Mouse (Mus musculus): Measurements from ENCODE around the gene Arntl2. TPM values are rescaled to one million over a fixed set of nuclear protein-coding genes. Genes with fewer than 3 reads are reported as not detected.
"Not testable (repeated sequence)": the region's sequence is repeated elsewhere in the genome, so short reads cannot be mapped to it uniquely, and the experiment has no call there.

Arntl2 gene
- polyA plus RNA-seq, 1 experiment from 2014 or later: 0.86 TPM

DNA sequence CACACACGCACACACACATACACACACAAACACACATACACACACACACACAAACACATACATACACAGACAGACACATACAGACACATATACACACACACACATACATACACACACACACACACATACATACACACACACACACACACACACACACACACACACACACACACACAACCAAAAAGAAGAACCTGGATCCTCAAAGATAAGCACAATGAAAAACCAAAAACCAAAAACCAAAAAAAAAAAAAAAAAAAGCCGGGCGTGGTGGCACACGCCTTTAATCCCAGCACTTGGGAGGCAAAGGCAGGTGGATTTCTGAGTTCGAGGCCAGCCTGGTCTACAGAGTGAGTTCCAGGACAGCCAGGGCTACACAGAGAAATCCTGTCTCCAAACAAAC is 68.5 kb downstream of the Arntl2 start:
- not testable (repeated sequence) for ATAC-seq (replicated peaks; ENCODE audit: low FRiP score); H3K4me1 ChIP-seq (replicated peaks; ENCODE audit: control insufficient read depth, insufficient read depth, low read length)
- 82% methylated on average over 1 of the region's 5 CpGs for WGBS

DNA sequence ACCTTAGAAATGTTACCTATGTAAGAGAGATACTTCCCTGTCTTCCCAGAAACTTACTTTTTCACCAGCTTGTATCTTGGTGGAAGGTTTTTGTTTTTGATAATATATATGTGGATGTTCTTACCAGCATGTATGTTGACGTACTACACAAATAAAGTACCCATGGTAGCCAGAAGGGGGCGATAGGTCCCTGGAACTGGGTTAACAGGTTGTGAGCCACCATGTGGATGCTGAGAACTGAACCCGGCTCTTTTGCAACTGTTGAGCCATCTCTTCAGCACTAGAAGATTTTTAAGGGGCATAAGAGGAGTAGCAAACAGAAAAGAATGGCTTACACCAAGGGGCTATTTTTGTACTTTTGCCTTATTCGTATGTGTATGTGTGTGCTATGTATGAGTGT is 69.8 kb downstream of the Arntl2 start:
- H3K4me2 ChIP-seq (ENCODE audit: low read depth, low read length, severe bottlenecking): no peak overlapping the region
- H3K27me3 ChIP-seq (ENCODE audit: control insufficient read depth, insufficient read depth, low read length): no peaks in the 10 kb centered on the region
- H3K9ac ChIP-seq (ENCODE audit: low read length): no peak overlapping the region
- no peak for ATAC-seq (replicated peaks; ENCODE audit: low FRiP score)
- no peak overlapping the region for H3K4me3 ChIP-seq (ENCODE audit: low read depth, low read length)
- WGBS: 77% methylated on average over 4 of the region's 4 CpGs
- no peaks in the 10 kb centered on the region for H3K36me3 ChIP-seq (ENCODE audit: control insufficient read depth, insufficient read depth, low read length)
- H3K4me1 ChIP-seq (replicated peaks; ENCODE audit: control insufficient read depth, insufficient read depth, low read length): no peaks in the 10 kb centered on the region
- H3K27ac ChIP-seq (ENCODE audit: low read depth, low read length): no peak overlapping the region
- H3K9me3 ChIP-seq (ENCODE audit: control insufficient read depth, low read length): no peaks in the 10 kb centered on the region
- DNase-seq (ENCODE audit: low spot score): no peak

More for the DNA sequence above, 68.5 kb downstream of the Arntl2 start:
- not testable (repeated sequence) for H3K27me3 ChIP-seq (ENCODE audit: control insufficient read depth, insufficient read depth, low read length); H3K4me2 ChIP-seq (ENCODE audit: low read depth, low read length, severe bottlenecking); DNase-seq (ENCODE audit: low spot score); H3K4me3 ChIP-seq (ENCODE audit: low read depth, low read length); H3K9me3 ChIP-seq (ENCODE audit: control insufficient read depth, low read length); H3K36me3 ChIP-seq (ENCODE audit: control insufficient read depth, insufficient read depth, low read length); H3K9ac ChIP-seq (ENCODE audit: low read length); H3K27ac ChIP-seq (ENCODE audit: low read depth, low read length)

DNA sequence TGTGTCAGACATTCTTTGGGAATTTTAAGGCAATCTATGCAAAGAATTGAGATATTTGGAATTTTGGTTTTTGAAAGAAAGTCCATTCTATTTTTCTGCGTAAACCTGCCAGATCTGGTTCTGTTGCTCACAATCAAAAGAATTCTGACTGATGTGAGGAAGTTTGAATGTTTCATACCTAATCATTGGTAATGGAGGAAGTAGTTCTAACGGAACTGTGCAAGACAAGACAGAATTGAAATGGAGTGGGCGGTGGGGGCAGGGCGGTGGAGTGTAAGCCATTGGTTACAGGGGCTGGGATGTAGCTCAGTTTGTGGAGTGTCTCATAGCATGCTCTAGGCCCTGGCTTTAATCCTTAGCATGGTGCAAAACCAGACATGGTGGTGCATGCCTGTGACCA is 76.1 kb downstream of the Arntl2 start:
- no peak for ATAC-seq (replicated peaks; ENCODE audit: low FRiP score)
- 91% methylated on average over 4 of the region's 4 CpGs for WGBS
- H3K36me3 ChIP-seq (ENCODE audit: control insufficient read depth, insufficient read depth, low read length): no peaks in the 10 kb centered on the region
- H3K27me3 ChIP-seq (ENCODE audit: control insufficient read depth, insufficient read depth, low read length): no peaks in the 10 kb centered on the region
- H3K9me3 ChIP-seq (ENCODE audit: control insufficient read depth, low read length): no peaks in the 10 kb centered on the region
- no peak overlapping the region for H3K27ac ChIP-seq (ENCODE audit: low read depth, low read length)
- H3K4me3 ChIP-seq (ENCODE audit: low read depth, low read length): no peak overlapping the region
- no peaks in the 10 kb centered on the region for H3K4me1 ChIP-seq (replicated peaks; ENCODE audit: control insufficient read depth, insufficient read depth, low read length)
- H3K9ac ChIP-seq (ENCODE audit: low read length): no peak overlapping the region
- DNase-seq (ENCODE audit: low spot score): no peak
- no peak overlapping the region for H3K4me2 ChIP-seq (ENCODE audit: low read depth, low read length, severe bottlenecking)

DNA sequence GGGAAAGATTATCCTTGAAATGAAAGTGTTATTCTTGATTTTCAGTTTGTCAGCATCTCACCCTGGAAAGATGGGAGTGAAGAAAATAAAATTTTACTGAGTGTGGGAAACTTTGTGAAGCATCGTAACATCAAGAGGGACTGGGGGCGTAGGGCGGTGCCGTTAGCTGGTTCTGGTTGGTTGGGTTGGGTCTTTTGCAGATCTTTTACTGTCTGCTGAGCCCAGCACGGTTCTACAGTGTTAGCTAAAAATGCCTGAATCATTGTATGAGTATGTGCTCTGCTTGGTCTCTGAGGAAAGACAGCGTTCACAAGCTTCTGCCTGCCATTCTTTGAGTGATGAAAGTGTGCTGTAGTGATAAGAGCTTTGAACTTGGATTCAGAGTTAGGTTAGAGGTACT is 78.6 kb downstream of the Arntl2 start:
- no peaks in the 10 kb centered on the region for H3K9me3 ChIP-seq (ENCODE audit: control insufficient read depth, low read length)
- no peak overlapping the region for H3K4me2 ChIP-seq (ENCODE audit: low read depth, low read length, severe bottlenecking)
- DNase-seq (ENCODE audit: low spot score) (no peak), ATAC-seq (replicated peaks; ENCODE audit: low FRiP score) (no peak)
- H3K36me3 ChIP-seq (ENCODE audit: control insufficient read depth, insufficient read depth, low read length): no peaks in the 10 kb centered on the region
- WGBS: 80% methylated on average over 6 of the region's 6 CpGs
- H3K27ac ChIP-seq (ENCODE audit: low read depth, low read length): no peak overlapping the region
- no peaks in the 10 kb centered on the region for H3K27me3 ChIP-seq (ENCODE audit: control insufficient read depth, insufficient read depth, low read length)
- peaks cover 2% of the 10 kb centered on the region; the same call in 1 of the 2 replicates for H3K4me1 ChIP-seq (replicated peaks; ENCODE audit: control insufficient read depth, insufficient read depth, low read length)
- H3K4me3 ChIP-seq (ENCODE audit: low read depth, low read length): no peak overlapping the region
- no peak overlapping the region for H3K9ac ChIP-seq (ENCODE audit: low read length)

DNA sequence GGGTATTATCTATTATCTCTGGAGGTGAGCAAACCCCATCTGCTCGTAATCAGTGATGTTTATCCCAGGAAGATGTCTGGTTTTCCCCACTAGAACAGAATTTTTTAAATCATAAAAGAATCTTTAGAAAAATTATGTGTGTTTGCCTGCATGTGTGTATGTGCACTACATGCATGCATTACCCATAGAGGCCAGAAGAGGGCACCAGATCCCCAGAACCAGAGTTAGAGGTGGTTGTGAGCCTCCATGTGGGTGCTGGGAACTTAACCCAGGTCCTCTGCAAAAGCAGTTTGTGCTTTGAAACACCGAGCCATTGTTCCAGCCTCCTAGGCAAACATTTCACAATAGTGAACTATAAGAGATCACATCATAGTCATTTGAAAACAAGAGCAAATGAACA is 81.0 kb downstream of the Arntl2 start:
- H3K9me3 ChIP-seq (ENCODE audit: control insufficient read depth, low read length): no peaks in the 10 kb centered on the region
- no peaks in the 10 kb centered on the region for H3K36me3 ChIP-seq (ENCODE audit: control insufficient read depth, insufficient read depth, low read length)
- H3K27ac ChIP-seq (ENCODE audit: low read depth, low read length): no peak overlapping the region
- no peak overlapping the region for H3K9ac ChIP-seq (ENCODE audit: low read length)
- DNase-seq (ENCODE audit: low spot score): peak; percentile 38
- H3K27me3 ChIP-seq (ENCODE audit: control insufficient read depth, insufficient read depth, low read length): no peaks in the 10 kb centered on the region
- ATAC-seq (replicated peaks; ENCODE audit: low FRiP score): no peak
- H3K4me1 ChIP-seq (replicated peaks; ENCODE audit: control insufficient read depth, insufficient read depth, low read length): peaks cover 2% of the 10 kb centered on the region; the same call in 1 of the 2 replicates
- no peak overlapping the region for H3K4me2 ChIP-seq (ENCODE audit: low read depth, low read length, severe bottlenecking)
- no peak overlapping the region for H3K4me3 ChIP-seq (ENCODE audit: low read depth, low read length)
- 92% methylated on average over 2 of the region's 2 CpGs for WGBS

DNA sequence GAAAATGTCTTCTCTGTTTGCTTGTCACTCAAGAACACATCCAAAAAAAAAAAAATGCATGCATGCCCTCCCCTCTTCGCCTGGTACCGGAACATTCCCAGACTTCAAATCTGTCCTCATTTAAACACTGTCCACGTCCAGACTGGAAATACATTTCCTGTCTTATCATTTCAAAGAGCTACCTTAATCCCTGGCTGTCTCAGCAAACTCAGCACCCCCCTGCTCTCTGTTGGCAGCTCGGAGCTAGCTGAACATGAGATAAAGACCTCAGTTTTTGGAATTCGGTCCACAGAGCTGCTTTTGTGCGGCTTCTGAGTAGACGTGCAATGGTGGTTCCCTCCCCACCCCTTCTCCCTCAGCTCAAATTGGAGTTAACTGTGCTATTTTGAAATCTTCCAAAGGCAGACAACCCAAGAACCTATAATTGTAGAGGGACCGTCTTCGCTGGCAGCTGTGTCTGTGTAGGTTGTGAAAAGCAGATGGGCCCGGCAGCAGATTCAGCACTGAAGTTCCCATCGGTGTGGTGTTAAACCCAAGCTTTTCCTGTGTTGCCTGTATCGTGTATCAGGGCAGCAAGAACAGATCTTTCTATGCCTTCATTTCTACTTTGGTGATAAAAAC is 81.7 kb downstream of the Arntl2 start:
- Histone ChIP-seq H3K36me3 (ENCODE audit: control insufficient read depth, insufficient read depth, low read length) (no peaks in the 10 kb centered on the region), H3K27ac (ENCODE audit: low read depth, low read length) (no peak overlapping the region), H3K4me2 (ENCODE audit: low read depth, low read length, severe bottlenecking) (no peak overlapping the region), H3K4me1 (replicated peaks; ENCODE audit: control insufficient read depth, insufficient read depth, low read length) (peaks cover 2% of the 10 kb centered on the region; the same call in 1 of the 2 replicates), H3K27me3 (ENCODE audit: control insufficient read depth, insufficient read depth, low read length) (no peaks in the 10 kb centered on the region), H3K9me3 (ENCODE audit: control insufficient read depth, low read length) (no peaks in the 10 kb centered on the region), H3K9ac (ENCODE audit: low read length) (no peak overlapping the region), H3K4me3 (ENCODE audit: low read depth, low read length) (no peak overlapping the region)
- DNase-seq (ENCODE audit: low spot score) (peak; percentile 37), ATAC-seq (replicated peaks; ENCODE audit: low FRiP score) (no peak)
- WGBS: 91% methylated on average over 12 of the region's 12 CpGs

DNA sequence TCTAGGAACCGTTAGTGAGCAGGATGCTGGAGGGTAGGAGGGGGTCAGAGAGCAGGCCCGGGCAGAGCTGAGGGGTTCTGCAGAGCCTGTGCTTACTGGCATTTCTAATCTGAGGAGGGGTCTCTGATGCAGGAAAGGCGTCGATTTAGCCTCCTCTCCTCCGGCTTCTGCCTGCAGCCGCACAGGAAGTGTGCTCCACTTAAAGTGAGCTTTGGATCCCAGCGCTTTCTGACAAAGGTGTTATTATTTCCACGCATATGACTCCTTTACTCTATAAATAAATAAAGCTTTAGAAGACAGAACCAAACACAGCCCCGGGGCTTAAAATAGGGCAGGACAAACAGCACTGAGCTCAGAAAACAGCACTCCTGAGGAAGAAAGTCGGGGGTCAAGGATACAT is 83.1 kb downstream of the Arntl2 start:
- whole genome bisulfite sequencing: 18% methylated on average over 10 of the region's 10 CpGs
- Histone ChIP-seq H3K27me3 (ENCODE audit: control insufficient read depth, insufficient read depth, low read length) (no peaks in the 10 kb centered on the region), H3K4me1 (replicated peaks; ENCODE audit: control insufficient read depth, insufficient read depth, low read length) (peaks cover 2% of the 10 kb centered on the region; the same call in 1 of the 2 replicates), H3K27ac (ENCODE audit: low read depth, low read length) (no peak overlapping the region), H3K4me2 (ENCODE audit: low read depth, low read length, severe bottlenecking) (no peak overlapping the region), H3K4me3 (ENCODE audit: low read depth, low read length) (no peak overlapping the region), H3K9me3 (ENCODE audit: control insufficient read depth, low read length) (no peaks in the 10 kb centered on the region), H3K9ac (ENCODE audit: low read length) (no peak overlapping the region), H3K36me3 (ENCODE audit: control insufficient read depth, insufficient read depth, low read length) (no peaks in the 10 kb centered on the region)
- ATAC-seq (replicated peaks; ENCODE audit: low FRiP score): peak; percentile 52
- peak; percentile 50 for DNase-seq (ENCODE audit: low spot score)

DNA sequence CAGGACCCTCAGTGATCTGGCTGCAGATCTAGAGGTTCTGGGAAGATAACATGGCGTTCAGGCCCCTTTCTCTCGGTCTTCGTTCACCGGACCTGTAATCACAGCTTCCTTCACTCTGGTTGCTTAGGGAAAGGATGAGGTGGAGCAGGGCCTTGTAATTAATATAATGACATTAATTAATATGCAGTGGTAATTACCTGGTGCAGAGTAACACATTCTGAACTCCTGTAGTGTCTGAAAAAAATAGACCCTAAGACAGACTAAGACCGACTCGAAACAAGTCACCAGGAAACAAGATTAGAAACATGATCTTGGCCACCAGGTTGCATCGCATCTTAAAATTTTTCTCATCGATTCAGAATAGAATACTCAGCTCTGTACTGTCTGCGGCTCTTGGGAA is 84.0 kb downstream of the Arntl2 start:
- Histone ChIP-seq H3K27ac (ENCODE audit: low read depth, low read length) (no peak overlapping the region), H3K9me3 (ENCODE audit: control insufficient read depth, low read length) (no peaks in the 10 kb centered on the region), H3K9ac (ENCODE audit: low read length) (no peak overlapping the region), H3K4me3 (ENCODE audit: low read depth, low read length) (no peak overlapping the region), H3K27me3 (ENCODE audit: control insufficient read depth, insufficient read depth, low read length) (no peaks in the 10 kb centered on the region), H3K4me2 (ENCODE audit: low read depth, low read length, severe bottlenecking) (no peak overlapping the region), H3K36me3 (ENCODE audit: control insufficient read depth, insufficient read depth, low read length) (no peaks in the 10 kb centered on the region), H3K4me1 (replicated peaks; ENCODE audit: control insufficient read depth, insufficient read depth, low read length) (peaks cover 2% of the 10 kb centered on the region; the same call in 1 of the 2 replicates)
- DNase-seq (ENCODE audit: low spot score) (peak; percentile 46), ATAC-seq (replicated peaks; ENCODE audit: low FRiP score) (no peak; the same call in 1 of the 2 replicates)
- WGBS: 78% methylated on average over 9 of the region's 9 CpGs

DNA sequence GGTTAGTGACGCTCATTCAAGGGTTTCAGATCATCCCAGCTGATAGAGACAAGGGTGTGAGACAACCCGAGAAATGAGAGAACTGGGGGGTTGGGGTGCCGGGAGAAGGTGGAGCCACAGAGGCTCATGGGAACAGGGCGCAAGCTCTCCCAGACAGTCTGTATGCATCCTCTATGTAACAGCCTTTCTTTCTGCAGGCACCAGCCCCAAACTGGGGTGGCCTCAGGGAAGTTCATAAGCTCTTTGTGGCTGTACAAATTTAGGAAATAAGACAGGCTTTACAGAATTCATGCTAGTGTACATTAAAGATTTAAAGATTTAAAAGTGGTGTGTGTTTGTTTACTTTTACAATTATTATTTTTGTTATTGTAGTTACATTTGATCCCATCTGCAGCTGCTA is 84.4 kb downstream of the Arntl2 start:
- H3K4me3 ChIP-seq (ENCODE audit: low read depth, low read length): no peak overlapping the region
- H3K9ac ChIP-seq (ENCODE audit: low read length): no peak overlapping the region
- H3K36me3 ChIP-seq (ENCODE audit: control insufficient read depth, insufficient read depth, low read length): no peaks in the 10 kb centered on the region
- ATAC-seq (replicated peaks; ENCODE audit: low FRiP score): no peak
- no peaks in the 10 kb centered on the region for H3K27me3 ChIP-seq (ENCODE audit: control insufficient read depth, insufficient read depth, low read length)
- H3K9me3 ChIP-seq (ENCODE audit: control insufficient read depth, low read length): no peaks in the 10 kb centered on the region
- WGBS: 88% methylated on average over 4 of the region's 4 CpGs
- no peak overlapping the region for H3K4me2 ChIP-seq (ENCODE audit: low read depth, low read length, severe bottlenecking)
- H3K27ac ChIP-seq (ENCODE audit: low read depth, low read length): no peak overlapping the region
- DNase-seq (ENCODE audit: low spot score): peak; percentile 40
- H3K4me1 ChIP-seq (replicated peaks; ENCODE audit: control insufficient read depth, insufficient read depth, low read length): peaks cover 2% of the 10 kb centered on the region; the same call in 1 of the 2 replicates
